Mouse (Mus musculus) retina, adult 2 months (tissue): ENCODE data around the gene Gsta2.
A peak's percentile ranks its signal among the peaks of the same experiment; 100 is the strongest.
"Not testable (repeated sequence)": the region's sequence is repeated elsewhere in the genome, so short reads cannot be mapped to it uniquely, and the experiment has no call there.

Experiments used
- DNase-seq: peaks from one replicate; pipeline ENCODE4 v3.0.0-alpha.2; 2012; ENCODE audit warnings: low read depth, low spot score

Gsta2 gene

DNA sequence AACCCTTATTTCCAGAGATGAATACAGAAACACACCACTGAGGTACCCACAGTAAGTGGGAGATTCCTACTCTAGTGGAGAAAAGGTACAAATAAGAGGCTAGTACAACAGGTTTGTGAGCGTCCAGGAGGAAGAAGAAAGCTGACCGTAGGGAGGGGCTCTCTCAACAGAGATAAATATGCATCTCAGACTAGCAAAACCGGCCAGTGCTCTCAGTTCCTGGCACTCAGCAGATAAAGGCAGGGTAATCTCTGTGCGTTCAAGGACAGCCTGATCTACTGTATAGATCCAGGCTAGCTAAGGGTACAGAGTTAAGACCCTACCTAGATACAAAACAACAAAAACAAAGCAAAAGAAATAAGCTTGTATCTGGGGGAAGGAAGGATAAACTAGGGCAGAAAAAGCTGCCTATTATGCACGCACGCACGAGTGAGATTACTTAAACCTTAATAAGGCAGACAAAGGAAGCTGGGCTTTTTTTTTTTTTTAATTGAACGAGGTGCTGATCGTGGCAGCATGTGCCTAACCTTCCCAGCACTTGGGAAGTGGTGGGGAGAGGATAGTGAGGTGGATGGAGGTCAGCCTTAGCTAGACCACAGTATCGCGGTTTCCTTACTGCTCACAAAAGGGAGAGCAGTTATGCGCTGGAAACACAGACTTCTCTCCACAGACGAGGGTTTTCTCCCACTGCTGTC lies 10.4 kb upstream of the Gsta2 start:
- DNase-seq = no peak

DNA sequence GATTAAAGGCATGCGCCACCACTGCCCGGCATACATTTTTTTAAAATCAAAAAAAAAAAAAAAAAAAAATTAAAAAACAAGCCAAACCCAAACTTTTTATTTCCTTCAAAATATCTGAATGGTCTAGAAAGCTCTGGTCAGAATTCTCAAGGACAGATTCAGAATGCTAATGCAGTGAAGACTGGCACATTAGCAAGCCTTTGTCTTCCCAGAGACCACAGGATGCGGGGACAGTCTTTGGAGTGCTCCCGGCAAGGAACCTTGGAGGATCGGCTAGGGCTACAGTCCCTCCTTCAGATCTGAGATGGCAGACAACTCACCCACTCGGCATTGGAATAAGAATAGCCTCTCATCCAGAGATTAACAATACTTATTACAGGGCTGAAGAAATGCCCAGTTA lies 9.1 kb upstream of the Gsta2 start:
- no peak for DNase-seq

DNA sequence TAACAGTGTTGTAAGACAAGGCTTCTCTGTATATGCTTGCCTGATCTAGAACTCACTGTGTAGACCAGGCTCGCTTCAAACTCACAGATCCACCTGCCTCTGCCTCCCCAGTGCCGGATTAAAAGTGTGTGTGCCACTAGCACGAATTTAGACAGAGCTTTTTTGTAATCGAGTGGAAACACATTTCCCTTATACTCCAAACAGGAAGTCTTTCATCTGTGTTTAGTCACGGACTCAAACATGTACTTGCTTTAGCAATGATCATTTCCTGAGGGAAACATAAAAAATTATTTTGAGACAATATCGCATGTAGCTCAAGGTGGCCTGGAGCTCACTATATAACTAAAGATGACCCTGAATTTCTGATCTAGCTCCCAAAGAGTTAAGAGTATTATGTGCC lies 7.8 kb upstream of the Gsta2 start:
- DNase-seq = no peak

DNA sequence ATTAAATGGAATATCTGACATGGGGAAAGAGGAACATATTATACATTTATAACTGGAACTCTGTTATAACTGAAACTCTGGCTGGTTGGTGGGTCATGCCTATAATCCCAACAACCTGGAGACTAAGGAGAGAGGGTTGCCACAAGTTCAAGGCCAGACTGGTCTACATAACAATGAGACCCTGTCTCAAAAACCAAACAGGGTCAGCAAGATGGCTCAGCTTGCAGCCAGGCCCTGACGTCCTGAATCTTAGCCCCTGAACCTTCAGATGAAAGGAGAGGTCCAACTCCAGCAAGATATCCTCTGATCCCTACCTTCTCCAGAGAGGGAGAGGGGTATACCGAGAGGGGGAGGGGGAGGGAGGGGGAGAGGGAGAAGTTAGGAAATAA lies 4.9 kb upstream of the Gsta2 start:
- no peak for DNase-seq

DNA sequence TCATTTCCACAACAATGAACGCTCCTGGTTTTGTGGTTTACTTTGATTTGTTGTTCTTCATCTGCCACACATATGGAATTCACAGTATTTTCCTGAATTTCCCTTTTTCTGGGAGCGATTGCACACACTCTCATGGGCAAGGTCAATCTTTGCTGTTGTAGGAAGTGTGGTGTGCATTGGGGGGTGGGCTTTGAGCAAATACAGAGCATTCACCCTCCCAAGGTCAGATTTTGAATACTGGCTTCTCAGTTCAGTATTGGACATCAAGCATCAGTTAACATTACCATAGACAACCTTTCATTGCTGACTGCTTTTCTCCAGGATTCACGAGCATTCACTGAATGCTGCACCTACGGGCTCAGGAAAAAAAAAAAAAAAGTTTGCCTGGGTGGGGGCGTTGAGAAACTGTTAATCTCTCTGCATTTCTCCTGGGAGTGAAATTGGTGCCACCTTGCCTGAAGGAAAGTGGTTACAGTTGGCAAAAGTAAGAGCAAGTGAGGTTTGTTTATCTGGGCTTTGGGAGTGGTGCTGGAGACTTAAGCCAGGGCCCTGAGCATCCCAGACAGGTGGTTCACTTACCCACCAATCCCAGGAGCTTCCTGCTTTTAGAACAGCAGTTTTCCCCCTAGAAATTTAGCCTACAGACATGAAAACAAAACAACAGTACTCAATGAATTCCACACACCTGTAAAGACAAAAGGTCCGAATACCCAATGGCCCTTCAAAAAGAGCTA lies 4.3 kb upstream of the Gsta2 start:
- DNase-seq = no peak

DNA sequence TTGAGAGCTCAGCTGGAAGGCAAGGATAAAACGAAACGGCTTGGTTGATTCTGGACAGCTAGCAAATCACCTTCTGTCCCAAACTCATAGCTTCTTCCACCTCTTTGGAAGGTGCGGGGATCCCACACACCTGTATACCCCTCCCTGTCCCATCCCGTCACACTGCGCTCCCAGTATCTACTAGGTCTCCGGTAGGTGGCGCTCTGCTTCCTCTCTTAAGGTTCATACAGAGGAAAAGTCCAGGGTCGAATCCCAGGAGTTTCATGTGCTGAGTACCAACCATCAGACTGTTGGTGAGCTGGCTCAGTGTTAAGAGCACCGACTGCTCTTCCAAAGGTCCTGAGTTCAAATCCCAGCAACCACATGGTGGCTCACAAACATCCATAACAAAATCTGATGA lies 2.5 kb upstream of the Gsta2 start:
- peak; percentile 23 for DNase-seq

DNA sequence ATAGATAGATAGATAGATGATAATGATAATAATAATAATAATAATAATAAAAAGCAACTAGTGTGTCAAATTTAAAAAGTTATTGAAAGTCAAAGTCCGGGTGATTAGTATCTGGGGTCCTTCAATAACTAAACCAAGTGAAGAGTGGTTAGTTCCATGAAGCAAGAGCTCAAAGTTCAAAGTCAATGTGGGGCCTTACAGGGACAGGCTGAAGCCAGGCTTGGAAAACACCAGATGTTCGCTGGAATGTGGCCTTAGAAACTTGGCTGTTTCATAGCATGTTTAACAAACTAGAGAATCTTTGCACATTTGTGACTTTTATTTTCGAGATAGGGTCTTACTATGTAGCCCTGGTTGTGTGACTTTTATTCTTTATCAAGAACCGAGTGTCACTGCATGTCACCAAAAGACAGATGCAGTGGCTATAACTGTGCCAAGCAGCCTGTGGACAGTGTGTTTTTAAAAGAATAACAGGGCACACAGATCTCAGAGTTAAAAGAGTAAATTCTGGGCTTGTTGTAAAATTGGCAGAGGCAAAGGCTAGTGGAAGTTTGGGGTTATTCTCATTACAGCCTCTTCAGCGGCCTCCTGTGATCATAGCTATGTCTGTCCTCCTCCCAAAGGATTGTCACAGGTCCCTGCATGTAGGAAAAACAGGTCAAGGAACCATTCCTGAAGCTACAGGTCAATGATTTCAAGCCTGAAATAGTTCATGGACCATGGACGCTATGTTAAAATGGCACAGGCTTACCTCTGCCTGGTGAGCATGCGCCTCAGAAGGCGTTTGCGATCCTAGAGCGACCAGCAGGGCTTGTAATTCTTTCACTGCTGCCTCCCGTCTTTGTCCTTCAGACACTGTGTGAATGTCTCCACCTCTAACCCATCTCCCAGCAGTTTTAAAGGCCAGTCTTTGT lies 666 bp downstream of the Gsta2 start:
- DNase-seq = no peak

DNA sequence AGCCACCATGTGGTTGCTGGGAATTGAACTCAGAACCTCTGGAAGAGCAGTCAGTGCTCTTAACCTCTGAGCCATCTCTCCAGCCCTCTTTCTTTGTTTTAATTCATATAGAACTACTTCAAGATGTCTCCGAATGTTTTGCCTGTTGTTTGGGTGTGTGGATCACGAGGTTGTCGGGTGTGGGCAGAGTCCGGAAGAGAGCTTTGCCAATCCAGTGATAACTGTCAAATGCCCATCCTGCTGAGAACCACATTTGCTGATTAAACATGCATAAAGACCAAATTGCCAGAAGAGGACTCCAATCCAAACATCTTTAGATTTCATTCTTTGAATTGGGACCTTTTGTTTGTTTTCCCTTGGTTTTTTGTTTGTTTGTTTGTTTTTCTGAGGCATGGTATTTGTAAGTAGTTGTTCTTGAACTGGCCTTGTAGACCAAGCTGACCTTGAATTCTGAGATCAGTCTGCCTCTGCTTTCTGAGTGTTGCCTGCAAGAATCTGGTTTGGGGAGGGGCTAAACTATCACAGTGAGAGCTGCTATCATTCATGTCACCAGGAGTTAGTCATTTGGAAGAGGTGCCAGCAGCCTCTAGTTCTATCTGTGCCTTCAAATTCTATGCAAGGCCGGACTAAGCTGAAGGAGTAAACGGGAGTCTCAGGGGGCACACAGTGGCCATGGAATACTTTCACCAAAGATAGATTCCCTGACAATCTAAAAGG lies 3.9 kb downstream of the Gsta2 start:
- DNase-seq = no peak

DNA sequence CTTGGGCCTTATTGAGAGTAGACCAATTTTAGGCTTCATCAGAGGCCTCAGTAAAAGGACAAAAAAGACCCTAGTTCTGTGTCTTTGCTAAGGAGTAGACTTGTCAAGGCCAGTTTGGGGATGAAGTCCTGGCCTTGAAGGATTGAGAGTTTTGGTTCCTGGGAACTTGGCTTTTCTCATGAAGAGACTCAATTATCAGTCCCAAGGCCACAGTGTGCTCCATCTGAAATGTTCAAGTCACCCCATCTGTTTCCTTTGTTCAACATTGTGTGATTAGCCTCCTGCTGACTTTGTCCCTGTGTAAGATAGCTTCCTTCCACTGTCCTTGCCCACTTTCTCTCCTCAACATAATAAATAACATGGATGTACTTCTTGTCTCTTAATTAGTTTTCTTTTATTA lies 5.6 kb downstream of the Gsta2 start:
- not testable (repeated sequence) for DNase-seq

DNA sequence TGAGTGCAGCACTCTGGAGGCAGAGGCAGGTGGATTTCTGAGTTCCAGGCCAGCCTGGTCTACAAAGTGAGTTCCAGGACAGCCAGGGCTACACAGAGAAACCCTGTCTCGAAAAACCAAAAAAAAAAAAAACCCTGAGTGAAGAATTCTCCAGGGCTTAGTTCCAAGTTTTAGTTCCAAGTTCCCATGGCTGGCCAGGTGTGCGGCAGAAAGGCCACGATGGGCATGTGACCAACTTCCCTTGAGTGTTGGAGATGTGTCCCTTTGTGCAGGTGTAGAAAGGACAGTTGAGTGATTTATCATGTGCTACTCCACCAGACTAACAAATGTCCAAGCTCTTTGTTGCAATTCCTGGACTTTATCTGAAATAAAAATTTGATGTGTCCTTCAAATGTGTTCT lies 6.4 kb downstream of the Gsta2 start:
- not testable (repeated sequence) for DNase-seq

DNA sequence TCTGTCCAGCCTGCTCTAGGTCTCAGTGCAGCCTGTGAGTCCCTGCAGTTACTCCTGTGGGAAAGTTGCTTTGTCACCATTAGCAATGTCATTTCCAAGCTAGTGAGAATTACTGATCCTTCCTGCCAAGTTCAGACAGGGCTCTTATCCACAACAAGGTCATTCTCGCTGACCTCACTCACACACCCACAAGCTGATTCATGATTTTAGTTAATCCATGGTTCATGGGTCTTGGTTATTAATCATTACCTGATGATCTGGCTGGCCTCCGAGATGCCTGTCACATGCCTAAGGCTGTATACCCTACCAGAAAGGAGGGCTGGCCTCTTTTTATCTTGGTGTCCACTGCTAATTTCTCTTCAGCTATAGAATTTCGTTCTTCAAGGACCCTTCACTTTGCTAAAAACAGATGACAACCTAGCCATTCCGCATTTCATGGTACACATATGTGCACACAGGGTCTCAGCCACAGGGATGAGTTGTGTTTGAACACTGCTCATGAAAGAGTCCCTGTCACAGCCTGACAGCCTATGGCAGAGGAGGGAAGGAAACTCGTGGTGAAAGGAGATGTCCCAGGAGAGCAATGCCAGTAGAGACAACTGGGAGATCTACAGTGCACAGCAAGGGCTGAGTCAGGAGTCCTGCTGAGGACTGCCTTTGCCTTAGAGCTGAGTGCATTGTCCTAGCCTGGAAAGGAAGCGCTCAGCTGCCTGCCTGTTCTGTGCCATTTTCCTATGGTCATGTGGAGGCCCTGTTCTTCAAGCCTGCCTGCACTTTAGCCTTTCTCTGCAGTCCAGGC lies 7.2 kb downstream of the Gsta2 start:
- DNase-seq = not testable (repeated sequence)

DNA sequence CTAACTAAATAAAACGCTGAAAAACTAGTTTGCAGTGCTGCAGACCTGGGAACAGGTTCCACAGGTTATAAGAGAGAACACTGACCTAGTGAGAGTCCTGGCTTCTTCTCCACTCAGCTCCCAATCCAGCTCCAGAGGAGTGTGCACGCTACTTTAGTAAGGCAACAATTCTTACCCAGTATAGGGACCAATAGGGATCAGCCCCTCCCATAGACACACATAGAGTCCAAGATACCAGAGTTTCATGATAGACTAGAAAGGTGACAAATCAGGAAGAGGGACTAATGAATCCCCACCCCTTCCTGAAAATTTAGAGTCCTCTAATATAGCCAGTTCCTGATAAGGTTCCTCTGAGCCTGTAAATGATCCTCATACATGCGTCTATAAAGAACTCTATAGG lies 8.6 kb downstream of the Gsta2 start:
- no peak for DNase-seq

DNA sequence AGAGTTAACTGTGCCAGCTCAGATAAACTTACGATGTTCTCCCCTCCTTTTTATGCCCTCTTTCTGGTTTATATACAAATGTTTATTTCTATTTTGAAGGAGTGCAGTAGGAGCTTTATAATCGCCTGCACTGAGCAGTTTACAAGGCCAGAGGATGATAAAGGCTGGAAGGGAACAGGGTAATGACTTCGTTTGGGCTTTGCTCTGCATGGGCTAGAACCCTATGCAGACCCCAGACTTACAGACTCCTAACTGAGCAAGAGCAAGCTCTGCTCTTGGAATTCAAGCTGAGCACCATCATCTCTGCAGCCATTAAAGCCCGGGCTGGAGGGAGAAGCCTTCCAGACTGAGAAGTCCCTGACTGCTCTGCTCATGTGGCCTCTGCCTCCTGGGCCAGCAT lies 10.4 kb downstream of the Gsta2 start:
- DNase-seq = not testable (repeated sequence)

DNA sequence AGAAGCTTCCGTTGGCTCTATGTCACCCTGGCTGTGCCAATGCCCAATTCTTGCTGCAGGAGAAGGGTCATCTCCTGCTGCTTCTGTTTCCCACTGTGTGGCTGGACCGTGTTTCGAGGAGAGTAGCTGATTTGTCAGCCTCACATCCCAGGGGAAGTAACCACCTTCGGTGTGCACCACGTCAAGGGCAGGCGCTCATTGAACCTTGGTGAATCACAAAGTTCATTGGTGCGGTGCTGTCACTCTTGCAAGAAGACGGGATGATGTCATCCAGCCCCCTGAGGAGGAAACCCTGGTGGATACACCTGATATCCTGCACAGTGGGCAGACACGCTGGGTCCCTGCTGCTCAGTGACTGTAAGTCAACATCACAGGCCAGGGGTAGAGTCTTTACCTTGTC lies 12.5 kb downstream of the Gsta2 start:
- DNase-seq = not testable (repeated sequence)

DNA sequence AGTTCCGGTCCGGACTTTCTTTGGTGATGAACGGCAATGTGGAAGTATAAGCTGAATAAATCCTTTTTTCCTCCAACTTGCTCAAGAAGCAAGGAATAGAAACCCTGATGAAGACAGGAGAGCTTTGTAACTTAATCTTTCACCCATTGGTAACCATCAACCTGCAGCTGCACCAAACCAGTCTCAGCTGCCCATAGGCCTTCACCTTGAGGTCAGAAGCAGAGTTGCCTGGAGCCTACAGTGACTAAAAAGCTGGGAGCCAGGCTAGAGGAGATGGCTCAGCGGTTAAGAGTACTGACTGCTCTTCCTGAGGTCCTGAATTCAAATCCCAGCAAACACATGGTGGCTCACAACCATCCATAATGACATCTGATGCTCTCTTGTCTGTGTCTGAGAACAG lies 13.1 kb downstream of the Gsta2 start:
- DNase-seq = not testable (repeated sequence)

DNA sequence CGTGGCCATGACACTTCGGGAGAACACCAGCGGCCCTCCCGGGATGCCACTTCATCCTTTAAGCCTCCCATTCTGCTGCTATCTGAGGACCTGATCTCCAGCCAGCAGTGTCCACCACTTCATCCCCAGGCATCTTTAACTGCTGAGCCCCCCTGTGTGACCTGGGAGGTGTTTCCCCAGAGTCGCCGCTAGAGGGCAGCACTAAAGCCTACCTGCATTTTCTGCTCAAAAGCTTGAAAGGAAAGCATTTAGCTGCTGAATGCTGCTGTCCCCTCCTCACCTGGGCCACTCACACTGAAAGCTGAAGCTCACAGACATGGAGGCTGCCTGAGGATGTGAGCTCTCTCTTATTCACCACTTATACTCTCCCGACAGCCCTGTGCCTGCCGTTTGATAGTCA lies 15.3 kb downstream of the Gsta2 start:
- DNase-seq = not testable (repeated sequence)

DNA sequence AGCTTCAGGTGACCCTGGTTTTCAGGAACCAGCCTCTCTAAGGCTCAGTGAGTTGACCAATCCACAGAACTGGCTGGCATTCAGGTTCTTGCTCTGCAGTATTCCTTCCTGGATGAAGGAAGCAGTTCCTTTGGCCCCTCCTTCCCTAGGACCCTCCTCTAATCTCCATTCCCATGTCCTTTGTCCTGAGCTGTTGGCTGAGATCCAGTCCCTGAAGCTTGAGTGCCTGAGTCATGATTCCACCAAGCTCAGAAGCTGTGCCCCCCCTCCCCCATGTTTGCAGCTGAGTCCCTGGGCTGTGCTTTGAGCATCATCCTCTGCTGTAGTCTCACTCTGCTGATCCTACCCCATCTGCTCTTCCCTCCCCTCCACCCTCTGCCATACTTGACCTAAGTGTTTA lies 18.5 kb downstream of the Gsta2 start:
- DNase-seq = not testable (repeated sequence)

DNA sequence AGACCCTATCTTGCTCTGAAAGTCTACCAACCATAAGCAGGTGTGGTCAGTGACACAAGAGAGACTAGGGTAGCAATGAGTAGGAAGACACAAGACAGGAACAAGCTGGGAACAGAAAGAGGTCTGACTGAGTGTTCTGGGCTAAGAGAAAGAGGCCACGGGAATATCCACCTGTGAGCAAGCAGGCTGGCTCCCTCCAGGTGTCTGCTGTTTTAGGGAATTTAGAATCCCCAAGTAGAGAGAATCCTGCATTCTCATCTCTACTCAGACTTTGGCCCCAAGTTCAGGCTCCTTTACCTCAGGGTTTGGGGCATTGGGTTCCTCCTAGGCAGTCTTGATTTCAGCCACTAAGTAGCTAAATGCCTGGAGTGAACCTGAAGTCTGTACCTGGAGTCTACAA lies 28.3 kb downstream of the Gsta2 start, which contains the start of gene Omt2b:
TSS of gene Omt2b (plus strand) at position 301 of the 400 bp plus-strand sequence.
- not testable (repeated sequence) for DNase-seq

DNA sequence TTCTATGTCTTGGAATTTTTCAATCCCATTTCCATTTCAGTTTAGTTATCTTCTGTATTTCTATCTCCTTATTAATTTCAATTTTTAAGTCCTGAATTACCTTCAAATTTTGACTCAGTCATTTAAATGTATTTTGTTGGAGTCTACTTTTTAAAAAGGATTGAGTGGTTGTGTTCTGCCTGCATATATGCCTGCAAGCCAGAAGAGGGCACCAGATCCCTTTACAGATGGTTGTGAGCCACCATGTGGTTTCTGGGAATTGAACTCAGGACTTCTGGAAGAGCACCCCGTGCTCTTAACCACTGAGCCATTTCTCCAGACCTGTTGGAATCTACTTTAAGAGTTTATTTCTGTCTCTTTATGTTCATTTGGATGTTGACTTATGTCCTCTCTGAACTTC lies 36.1 kb downstream of the Gsta2 start:
- no peak for DNase-seq

DNA sequence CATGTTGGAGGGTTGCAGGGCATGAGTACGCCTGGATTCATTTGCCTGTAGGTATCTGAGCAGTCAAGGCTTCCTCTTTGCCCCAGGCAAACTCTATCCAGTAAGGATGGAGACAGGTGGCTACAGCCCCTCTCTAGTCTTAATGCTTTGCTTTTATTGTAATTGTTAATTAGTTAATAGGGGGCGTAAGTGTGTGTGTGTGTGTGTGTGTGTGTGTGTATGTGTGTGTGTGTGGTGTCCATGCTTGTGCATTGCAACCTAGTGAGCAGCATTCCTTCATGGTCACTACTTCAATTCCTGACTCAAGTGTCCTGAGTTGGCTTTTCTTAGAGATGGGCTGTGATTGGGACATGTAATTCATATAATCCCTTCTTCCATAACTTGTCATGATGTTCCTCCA lies 40.9 kb downstream of the Gsta2 start, which contains the start of gene Omt2a:
TSS of gene Omt2a (minus strand) at position 101 of the 400 bp plus-strand sequence.
- DNase-seq = no peak

DNA sequence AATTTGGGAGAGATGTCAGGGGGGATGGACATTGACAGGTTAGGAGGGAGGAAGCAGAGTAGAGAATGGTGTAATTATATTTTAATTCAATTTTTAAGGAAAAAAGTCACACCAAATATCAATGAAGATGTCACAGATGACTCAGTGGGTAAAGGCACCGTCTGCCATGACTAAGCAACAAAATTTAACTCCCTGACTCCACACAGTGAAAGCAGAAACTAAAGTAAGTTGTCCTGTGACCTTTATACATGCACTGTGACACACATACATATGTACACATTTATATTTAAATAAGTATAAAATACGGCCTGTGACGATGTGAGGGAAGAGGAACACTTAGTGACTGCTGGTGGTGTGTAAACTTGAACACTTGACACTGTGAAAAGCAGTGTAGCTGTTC lies 47.5 kb downstream of the Gsta2 start:
- not testable (repeated sequence) for DNase-seq
